Mouse (Mus musculus) thymus, postnatal 25 days (tissue): ENCODE measurements around the gene Gm10203.
A peak's percentile ranks its signal among the peaks of the same experiment; 100 is the strongest.
"Not testable (repeated sequence)": the region's sequence is repeated elsewhere in the genome, so short reads cannot be mapped to it uniquely, and the experiment has no call there.

Experiments used
- DNase-seq: peaks from one replicate; pipeline ENCODE4 v3.0.0; 2022

Gene Gm10203

DNA sequence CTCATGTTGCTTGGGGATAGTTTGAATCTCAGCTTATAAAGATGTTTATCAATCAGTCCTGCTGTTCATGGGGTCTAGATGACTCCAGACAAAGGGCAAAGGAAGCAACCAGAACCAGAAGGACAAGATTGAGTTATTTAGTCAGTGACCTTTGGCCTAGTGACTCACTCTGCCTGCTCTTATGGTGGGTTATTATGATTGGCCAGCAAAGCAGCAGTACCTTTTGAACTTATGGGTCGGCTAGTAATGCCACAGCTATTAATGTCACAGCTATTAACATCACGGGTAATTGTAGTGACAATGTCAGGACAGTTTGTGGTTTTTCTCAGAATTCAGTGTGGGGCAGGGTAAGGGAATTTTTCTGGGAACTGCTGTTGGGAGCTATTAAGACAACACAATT is 8.0 kb downstream of the Gm10203 start:
- no peak for DNase-seq

GRCm38 (mm10) chr6:149139011-149139410 is 9.0 kb downstream of the Gm10203 start:
- no peak for DNase-seq

GRCm38 (mm10) chr6:149139471-149139870 is 9.5 kb downstream of the Gm10203 start, which contains the start of gene Etfbkmt:
Etfbkmt (plus strand) TSS chr6:149139849.
- no peak for DNase-seq

GRCm38 (mm10) chr6:149141393-149142173 is 11.6 kb downstream of the Gm10203 start:
- DNase-seq: peak; percentile 83

- DNase-seq: no peak
These were observed 15.2 kb downstream of the Gm10203 start for GRCm38 (mm10) chr6:149145143-149145542.

DNA sequence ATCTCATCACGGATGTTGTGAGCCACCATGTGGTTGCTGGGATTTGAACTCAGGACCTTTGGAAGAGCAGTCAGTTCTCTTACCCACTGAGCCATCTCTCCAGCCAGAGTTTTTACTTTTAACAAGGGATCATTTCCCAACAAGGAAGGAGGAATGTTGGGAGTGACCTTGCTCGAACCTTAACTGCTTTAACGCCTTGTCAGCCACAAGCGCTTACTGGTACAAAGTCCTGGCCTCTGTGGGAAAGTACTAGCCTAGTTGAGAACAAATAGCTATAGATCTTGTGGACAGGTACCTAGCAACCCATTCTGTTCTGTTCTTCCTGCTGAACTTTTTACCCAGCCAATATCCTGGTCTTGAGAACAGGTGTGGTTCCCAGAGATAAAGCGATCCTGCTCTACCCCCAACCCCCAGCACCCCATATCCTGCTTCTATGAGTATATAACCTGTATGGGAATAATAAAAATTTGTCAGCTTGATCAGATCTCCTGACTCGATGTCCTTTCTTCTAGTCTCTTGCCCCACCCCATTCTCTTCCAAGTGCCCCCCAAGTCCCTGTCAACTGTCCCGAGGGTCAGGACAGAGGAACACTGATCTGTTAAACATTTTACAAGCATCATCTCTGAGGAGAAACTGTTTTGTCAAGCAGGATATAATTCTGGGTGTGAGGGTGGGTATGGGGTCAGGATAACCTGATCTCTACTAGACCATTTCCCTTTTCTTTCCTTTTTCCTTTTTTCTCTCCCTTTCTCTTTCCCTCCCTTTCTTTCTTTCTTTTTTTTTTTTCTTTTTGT is 18.7 kb downstream of the Gm10203 start:
- DNase-seq: no peak

DNA sequence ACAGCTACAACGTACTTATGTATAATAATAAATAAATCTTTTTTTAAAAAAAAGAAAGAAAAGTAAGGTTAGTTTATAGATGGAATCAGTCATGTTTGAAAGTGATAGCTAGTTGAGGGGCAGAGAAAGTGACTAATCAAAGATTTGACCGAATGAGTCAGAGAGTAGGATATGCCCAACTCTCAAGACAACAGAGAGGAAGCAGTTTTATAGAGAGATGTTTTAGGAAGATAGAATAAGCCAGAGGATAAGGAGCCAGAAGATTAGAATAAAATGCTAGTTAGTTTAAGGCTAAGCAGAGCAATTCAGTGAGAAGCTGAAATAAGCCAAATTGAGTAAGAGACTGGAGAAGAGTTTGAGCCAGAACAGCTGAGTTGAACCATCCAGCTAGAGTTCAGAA is 22.1 kb downstream of the Gm10203 start:
- no peak for DNase-seq

DNA sequence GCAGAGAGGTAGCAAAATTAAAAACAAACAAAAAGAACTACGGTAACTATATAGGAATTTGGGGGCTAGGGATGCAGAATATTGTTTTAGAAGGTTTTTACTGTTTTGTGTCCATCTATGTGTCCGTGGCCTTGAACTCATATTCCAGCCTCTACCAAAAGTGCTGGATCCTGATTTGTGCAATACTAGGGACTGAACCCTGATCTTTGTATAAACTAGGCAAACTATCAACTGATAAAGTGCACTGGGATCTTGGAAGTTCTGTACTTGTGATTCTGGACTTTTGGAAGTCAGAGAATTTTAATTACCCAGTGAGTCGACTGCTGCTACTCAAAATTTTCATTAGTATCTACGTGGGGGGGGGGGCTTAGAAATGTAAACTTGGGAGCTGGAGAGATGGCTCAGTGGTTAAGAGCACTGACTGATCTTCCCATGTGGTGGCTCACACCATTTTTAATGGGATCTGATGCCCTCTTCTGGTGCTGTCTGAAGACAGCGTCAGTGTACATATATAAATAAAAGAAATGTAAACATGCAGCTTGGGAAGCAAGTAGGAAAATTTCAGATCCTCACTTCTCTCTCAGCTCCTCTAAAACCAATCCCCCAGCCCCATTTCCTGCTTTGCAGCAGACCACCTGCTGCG is 23.6 kb downstream of the Gm10203 start:
- DNase-seq: no peak

DNA sequence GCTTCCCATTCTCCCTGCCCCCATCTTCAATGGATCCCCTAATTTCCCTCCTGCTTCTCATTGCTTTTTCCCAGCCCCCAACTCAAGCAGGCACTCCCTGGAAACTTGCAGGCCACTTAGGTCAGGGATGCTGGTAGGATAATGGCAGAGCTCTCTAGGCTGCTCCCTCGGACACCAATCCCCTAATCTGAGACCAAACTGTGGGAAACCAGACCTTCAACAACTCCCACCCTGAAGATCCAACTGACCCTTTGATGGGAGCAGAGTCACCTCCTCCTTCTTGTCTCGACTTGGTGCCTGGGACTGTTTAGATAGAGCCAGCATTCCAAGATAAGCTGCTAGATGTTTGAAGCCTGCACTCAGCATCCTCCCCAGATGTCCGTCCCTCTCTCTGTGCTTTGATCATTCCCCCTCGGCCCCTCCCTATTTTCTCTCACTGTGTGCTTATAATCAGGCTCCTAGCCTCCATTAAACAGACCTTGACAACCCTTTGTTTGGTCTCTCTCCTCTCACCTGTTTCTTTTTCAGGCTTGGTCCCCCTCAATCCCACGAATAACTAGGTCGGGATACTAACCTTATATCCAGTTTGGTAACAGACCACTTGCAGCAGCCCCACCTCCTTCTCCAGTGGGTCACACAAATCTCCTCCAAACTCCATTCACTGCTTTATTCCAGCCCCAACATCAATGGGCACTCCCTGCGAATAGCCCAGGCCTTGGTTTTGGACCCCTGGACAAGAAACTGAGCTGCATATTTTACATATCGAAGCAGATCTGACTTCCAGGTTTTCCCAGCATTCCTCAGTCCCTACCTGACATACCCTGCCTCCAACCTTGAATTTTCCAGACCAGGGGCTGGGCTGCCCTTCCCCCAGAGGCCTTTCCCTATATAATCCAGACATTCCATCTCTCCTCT is 24.4 kb downstream of the Gm10203 start:
- no peak for DNase-seq

- DNase-seq: no peak
These were observed 25.3 kb downstream of the Gm10203 start for GRCm38 (mm10) chr6:149155031-149155841.

- not testable (repeated sequence) for DNase-seq
These were observed 37.1 kb downstream of the Gm10203 start for GRCm38 (mm10) chr6:149167038-149167437.

DNA sequence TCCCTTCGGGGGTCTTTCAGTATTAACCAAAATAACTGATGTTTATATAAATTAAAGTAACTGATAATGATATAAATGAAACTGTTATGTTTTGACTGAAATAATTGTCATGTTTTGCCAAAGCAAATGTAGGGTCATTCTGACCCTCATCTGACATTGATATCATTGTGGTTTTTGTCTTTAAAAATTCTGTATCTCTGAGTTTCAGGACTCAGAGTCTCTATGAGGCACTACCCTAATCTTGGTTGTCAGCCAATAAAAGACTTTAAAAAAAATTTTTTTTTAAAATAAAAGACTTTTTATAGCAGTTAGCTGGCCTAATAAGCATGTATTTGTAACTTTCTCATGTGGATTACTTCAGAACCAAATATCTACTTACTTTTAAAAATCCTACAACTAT is 37.7 kb downstream of the Gm10203 start:
- no peak for DNase-seq

DNA sequence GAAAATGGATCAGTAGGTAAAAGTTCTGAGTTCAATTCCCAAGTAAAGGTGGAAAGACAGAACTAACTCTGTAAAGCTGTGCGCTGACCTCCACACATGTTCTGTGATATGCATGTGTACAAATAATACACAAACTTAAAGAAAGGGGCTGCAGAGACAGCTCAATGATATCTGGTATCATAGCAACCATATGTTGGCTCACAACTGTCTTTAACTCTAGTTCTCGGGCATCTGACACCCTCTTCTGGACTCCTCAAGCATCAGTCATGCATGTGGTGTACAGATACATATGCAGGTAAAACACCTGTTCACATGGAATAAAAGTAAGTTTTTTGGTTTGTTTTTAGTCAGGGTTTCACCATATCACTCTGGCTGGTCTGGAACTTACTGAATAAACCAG is 38.5 kb downstream of the Gm10203 start:
- DNase-seq: no peak

- not testable (repeated sequence) for DNase-seq
These were observed 40.0 kb downstream of the Gm10203 start for GRCm38 (mm10) chr6:149169965-149170364.

DNA sequence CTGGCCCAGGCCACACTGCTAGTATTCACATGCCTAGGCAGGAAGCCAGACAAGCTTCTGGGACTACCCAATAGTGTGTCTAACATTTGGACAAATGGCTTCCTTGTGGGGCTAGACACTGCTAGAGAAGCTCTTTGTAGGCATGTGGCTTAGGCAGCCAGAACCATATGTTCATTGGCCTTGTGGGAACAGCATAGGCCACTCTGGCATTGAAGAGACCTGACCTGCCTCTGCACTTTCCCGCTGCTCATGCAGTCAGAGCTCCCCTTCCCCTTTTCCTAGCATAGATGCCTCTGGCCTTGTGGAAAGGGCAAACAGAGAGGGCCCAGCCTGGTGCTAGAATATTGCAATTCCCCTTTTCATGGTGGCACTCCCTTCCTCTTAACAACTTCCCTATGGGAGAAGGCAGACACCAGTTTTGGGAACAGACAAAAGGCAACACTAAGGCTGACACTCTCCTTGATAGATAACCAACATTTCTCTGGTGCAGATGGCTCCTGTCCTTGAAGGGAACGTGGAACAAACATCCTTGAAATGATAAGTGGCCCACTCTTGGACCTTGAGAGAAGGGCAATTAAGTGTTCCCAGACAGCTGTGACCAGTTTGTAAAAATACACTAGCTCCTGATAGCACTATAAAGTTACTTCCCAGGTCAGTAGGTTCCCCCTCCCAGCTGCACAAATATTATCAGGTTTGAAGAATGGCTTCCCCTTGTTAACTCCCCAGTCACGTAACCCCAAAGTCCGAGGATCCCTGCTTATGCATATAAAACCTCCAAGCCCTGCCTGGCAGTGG is 44.1 kb downstream of the Gm10203 start:
- DNase-seq: no peak

DNA sequence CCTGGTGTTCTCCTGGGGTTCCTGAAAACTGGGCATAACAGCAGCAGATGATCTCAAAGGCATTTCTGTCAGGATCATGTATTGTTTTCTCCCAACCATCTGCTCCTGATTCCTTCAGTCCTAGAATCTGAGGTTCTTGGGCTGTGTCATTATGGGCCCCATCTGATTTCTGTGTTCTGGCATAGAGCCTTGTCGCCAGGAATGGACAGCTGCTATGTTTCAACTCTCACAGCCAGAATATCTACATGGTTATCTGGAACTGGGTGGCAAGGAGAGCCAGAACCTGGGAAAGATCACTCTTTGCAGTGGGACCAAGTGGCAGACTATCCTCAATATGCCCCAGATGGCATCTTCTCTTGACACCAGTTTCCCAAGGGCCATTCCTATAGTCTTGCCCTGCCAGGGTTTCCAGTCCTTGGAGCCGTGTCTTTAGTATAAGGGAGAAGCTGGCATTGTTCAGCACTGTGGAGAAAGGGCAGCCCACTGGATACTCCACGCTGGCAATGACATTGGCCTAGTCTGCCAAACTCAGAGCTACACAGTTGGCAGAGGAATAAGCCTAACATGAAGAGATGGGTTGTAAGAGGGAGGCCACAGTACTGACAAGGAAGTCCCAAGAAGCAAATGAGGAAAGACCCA is 45.1 kb downstream of the Gm10203 start:
- DNase-seq: no peak

- DNase-seq: no peak
These were observed 49.1 kb downstream of the Gm10203 start for GRCm38 (mm10) chr6:149179064-149179463.
